Mouse (Mus musculus) gastrocnemius, postnatal 14 days (tissue): ENCODE measurements around the gene Nipsnap3a. TPM values are rescaled to one million over a fixed set of nuclear protein-coding genes. Genes with fewer than 3 reads are reported as not detected.

Experiments
- DNase-seq: peaks from one replicate; pipeline ENCODE4 v3.0.0; 2021; ENCODE audit warnings: mixed read lengths
- intact Hi-C: fragments of 180-260 bp; cut with DNase I; formaldehyde crosslinking; loops from one replicate; pipeline ENCODE4 v1.15.1; 2025; ENCODE audit warnings: low total_unique reads
- long read RNA-seq, 2 experiments: library from polyadenylated mRNA; stranded (forward); transcript quantifications; one replicate each; pipeline ENCODE4 v2.0.0; 2021
- total RNA-seq, 2 experiments: library from RNA; stranded (reverse); gene quantifications; 2 replicates each; pipeline ENCODE4 v1.2.3; 2021

Gene Nipsnap3a
- not detected for total RNA-seq
- long read RNA-seq, experiment 1: 0 reads
- long read RNA-seq, experiment 2: 0 reads

DNA sequence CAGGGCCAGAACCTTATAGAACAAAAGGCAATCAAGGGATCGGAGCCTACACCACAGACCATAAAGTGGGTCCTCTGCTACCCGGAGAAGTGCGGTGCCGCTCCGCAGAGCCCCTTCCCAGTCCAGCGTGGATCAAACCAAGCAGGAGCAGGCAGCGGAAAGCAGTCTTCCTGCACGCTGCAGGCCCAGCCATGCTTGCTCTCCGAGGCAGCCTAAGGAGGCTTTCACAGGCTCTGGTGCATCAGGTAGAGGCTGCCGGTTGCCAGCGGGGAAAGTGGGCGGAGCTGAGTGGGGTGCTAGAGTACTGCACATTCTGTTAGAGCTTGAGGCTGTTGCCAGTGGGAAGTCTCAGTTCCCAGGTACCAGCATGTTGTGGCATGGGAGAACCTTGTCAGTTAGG lies at the start of gene Nipsnap3a:
Gene Nipsnap3a (plus strand): TSS at position 25 of the 400 bp plus-strand sequence.
- intact Hi-C loops: no loop called here
- DNase-seq: no peak

- intact Hi-C loops: no loop called here
- no peak for DNase-seq
These were observed 42.4 kb upstream of the Nipsnap3a start for GRCm38 (mm10) chr4:52946665-52947064.

GRCm38 (mm10) chr4:52949005-52949404 lies 40.1 kb upstream of the Nipsnap3a start:
- intact Hi-C loops: no loop called here
- no peak for DNase-seq

- no peak for DNase-seq
- intact Hi-C loops: no loop called here
These were observed 30.4 kb upstream of the Nipsnap3a start for GRCm38 (mm10) chr4:52958693-52959092.

DNA sequence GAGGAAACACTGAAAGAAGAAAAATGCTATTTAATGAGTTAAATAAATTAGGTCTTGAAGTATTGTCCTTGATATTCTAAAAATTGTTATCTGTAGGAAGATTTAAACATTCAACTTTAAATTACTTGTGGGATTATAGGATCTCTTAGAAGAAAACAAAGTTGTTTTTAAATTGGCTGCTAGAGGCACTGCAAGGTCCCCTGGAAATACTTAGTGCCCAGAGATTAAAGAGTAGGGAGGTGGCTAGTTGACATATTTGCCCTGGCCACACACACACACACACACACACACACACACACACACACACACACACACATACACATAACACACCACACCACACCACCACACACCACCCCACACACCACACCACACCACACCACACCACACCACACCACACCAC lies 24.8 kb upstream of the Nipsnap3a start, which contains the start of gene Olfr270:
Gene Olfr270 (plus strand): TSS at position 301 of the 400 bp plus-strand sequence.
- DNase-seq: no peak
- intact Hi-C loops: no loop called here

GRCm38 (mm10) chr4:52985216-52985615 lies 3.9 kb upstream of the Nipsnap3a start:
- intact Hi-C loops: no loop called here
- no peak for DNase-seq

- intact Hi-C loops: no loop called here
- no peak for DNase-seq
These were observed 2.8 kb upstream of the Nipsnap3a start for GRCm38 (mm10) chr4:52986266-52986665.

DNA sequence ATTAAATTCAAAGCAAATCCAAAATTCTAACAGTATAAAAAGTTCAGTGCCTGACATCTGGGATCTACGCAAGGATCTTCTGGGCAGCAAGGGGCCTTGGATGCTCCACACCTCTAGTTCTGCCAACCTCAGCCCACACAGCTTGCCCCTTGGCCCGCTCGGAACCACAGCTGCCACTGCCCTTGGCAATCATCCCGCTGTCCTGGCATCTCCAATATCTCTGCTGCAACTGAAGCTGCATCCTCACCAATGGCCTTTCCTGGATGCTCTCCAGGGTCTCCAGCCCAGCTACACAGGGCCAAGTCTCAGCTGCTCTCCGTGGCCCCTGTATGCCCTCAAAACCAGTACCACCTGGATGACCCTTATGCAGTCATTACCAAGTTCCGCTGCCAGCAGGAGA lies 10.4 kb downstream of the Nipsnap3a start:
- intact Hi-C loops: no loop called here
- peak; percentile 83 for DNase-seq

GRCm38 (mm10) chr4:53000154-53000553 lies 11.1 kb downstream of the Nipsnap3a start:
- DNase-seq: no peak
- intact Hi-C loops: no loop called here

GRCm38 (mm10) chr4:53009183-53009582 lies 20.1 kb downstream of the Nipsnap3a start:
- no peak for DNase-seq
- intact Hi-C loops: no loop called here

GRCm38 (mm10) chr4:53009871-53010270 lies 20.8 kb downstream of the Nipsnap3a start:
- DNase-seq: no peak
- intact Hi-C loops: no loop called here

- intact Hi-C loops: no loop called here
- DNase-seq: peak; percentile 98
These were observed 22.8 kb downstream of the Nipsnap3a start, which contains the start of gene Nipsnap3b for GRCm38 (mm10) chr4:53011732-53012361. Nipsnap3b (plus strand) TSS chr4:53011880.

DNA sequence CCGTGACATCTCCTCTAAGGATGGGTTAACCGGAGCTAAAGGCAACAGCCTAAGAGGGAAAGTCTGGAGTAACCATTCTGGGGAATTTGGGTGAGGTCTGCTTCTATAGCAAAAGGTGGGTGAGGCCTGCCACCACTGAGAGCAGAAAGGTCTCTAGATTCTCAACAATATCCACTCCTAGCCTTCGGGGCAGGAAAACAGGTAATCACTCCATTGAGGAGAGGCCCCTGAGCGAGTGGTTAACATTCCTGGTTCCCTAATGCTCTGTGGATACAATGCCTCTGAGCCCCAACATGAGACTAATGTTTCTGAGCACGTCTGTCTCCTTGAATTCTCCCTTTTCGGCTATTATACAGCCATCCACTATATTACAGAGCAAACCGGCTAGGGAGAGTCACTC lies 25.3 kb downstream of the Nipsnap3a start:
- DNase-seq: no peak
- intact Hi-C loops: no loop called here

DNA sequence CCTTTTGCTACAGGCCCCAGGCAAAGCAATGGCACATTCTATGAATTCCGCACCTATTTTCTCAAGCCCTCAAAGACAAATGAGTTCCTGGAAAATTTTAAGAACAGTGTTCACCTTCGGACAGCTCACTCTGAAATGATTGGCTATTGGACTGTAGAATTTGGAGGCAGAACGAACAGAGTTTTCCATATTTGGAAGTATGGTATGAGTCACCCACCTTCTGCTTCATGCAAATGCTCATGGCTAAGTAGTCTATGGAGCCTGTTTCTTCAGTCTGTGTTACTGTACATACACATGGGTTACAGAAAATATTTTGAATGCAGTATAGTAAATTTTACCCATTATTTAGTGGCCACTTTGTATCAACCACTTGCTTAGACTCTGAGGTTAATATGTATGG lies 26.0 kb downstream of the Nipsnap3a start:
- DNase-seq: no peak
- intact Hi-C loops: no loop called here

GRCm38 (mm10) chr4:53018392-53018791 lies 29.3 kb downstream of the Nipsnap3a start:
- intact Hi-C loops: no loop called here
- DNase-seq: no peak

GRCm38 (mm10) chr4:53023189-53023925 lies 34.3 kb downstream of the Nipsnap3a start:
- intact Hi-C loops: no loop called here
- no peak for DNase-seq

DNA sequence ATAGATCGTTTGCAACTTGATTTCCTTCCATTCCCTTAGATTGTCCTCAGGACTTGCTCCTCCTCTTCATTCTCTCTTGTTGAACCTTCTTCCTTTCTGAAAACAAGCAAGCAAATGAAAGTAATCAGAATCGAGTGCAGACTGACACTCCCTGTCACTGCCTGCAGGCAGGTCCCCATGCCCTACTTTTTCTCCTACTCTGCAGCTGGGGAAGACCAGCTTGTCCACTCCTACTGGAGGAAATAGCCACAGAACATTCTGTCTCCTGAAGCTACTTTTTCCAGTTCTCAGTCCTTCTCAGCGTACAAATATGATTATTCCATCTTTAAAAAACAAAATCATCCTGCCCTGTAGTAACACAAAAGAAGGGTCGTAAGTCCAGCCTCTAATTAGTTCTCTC lies 35.3 kb downstream of the Nipsnap3a start:
- no peak for DNase-seq
- intact Hi-C loops: no loop called here

DNA sequence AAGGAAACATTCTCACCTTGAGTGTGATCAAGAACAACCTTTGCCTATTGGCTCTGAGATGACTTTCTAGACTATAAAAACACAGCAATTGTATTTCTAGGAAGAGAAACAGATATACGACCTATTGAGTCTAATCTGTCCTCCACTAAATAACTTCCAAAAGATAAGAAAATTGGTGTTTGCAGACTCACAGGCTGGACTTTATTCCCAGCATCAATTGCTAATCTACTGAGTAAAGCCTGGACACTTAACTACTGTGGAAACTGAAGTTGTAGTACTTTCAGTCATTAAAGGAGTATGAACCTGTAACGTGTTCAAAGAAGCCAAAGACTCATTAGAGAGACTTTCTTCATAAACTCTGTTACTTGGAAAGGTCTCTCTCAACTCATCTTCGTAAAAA lies 38.7 kb downstream of the Nipsnap3a start:
- intact Hi-C loops: no loop called here
- DNase-seq: no peak

DNA sequence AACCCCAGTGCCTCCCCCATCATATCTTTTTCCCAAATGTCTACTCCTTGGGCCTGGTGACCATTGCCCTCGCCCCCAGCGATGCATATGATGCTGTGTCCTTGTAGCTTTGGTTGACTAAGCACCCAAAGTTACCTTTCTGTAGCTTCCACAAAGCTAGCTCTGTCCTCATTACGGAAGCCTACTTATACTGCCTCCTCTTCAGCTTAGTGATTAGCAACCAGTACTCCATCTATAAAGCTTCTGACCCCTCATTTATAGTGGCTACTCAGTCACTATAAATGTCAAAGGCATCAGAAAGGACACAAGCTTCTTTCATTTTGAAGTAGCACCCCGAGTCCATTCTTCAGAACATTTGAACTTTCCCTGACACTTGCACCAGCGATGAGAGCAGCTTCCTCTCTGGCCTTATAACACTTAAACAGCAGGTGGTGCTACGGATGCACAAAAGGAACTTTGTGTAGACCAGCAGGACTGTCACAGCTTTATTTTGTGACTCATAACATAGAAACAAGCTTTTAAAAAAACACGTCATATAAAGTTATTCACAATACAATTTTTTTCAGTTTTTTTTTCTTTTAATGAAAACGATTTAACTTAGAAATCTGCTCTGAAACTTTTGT lies 41.4 kb downstream of the Nipsnap3a start:
- DNase-seq: no peak
- intact Hi-C loops: no loop called here

DNA sequence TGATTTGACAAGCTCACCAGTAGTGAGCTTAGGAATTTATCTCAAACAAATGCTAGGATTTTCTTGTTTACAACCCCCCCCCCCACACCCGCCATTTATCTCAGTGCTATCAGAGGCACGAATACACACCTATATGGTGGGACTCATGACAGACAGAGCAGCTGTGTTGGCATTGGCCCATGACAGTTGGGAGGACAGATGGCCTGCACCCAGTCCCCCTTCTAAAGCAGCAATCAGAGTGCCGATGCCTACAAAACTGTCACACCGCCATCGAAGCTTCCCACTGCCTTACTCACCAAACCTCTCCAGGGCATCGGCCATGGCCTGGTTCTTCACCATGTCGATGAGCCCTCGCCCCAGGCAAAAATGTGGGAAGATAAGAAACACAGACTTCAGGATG lies 54.7 kb downstream of the Nipsnap3a start:
- intact Hi-C loops: no loop called here
- no peak for DNase-seq

GRCm38 (mm10) chr4:53045807-53046206 lies 56.7 kb downstream of the Nipsnap3a start:
- intact Hi-C loops: no loop called here
- no peak for DNase-seq
